Mouse (Mus musculus) liver, adult 2 months (tissue): ENCODE results near the gene Tex13c3. TPM values are rescaled to one million over a fixed set of nuclear protein-coding genes. Genes with fewer than 3 reads are reported as not detected.
"Not testable (repeated sequence)": the region's sequence is repeated elsewhere in the genome, so short reads cannot be mapped to it uniquely, and the experiment has no call there.

ENCODE experiments used
- DNase-seq: peaks from one replicate; pipeline ENCODE4 v3.0.0-alpha.2; 2011; ENCODE audit warnings: low read depth, low spot score; ENCODE audit errors: extremely low read depth
- H3K27ac ChIP-seq: fragments of 200-500 bp; replicated peaks from 2 replicates; pipeline ENCODE4 v1.5.1; 2012; ENCODE audit warnings: low read depth, mild to moderate bottlenecking, control low read depth, inconsistent platforms, low read length; ENCODE audit not compliant: insufficient read depth
- H3K27me3 ChIP-seq: fragments of 200-500 bp; 2 replicates; pipeline ENCODE4 v1.6.1; 2012; ENCODE audit warnings: mild to moderate bottlenecking, moderate library complexity, low read length, inconsistent platforms; ENCODE audit not compliant: control insufficient read depth, insufficient read depth
- H3K36me3 ChIP-seq: fragments of 200-500 bp; 2 replicates; pipeline ENCODE4 v1.6.1; 2012; ENCODE audit warnings: low read length, inconsistent platforms; ENCODE audit not compliant: control insufficient read depth, insufficient read depth
- H3K4me1 ChIP-seq: fragments of 200-500 bp; 2 replicates; pipeline ENCODE4 v1.6.1; 2011; ENCODE audit warnings: low read length; ENCODE audit not compliant: control insufficient read depth, insufficient read depth
- H3K4me3 ChIP-seq: fragments of 200-500 bp; 2 replicates; pipeline ENCODE4 v1.5.1; 2011; ENCODE audit warnings: low read depth, mild to moderate bottlenecking, control low read depth, low read length, moderate library complexity; ENCODE audit not compliant: insufficient read depth
- H3K79me2 ChIP-seq: fragments of 200-500 bp; 2 replicates; pipeline ENCODE4 v1.6.1; 2012; ENCODE audit warnings: inconsistent platforms, mild to moderate bottlenecking, low read length, moderate library complexity; ENCODE audit not compliant: control insufficient read depth, insufficient read depth
- H3K9ac ChIP-seq: fragments of 200-500 bp; 2 replicates; pipeline ENCODE4 v1.6.1; 2012; ENCODE audit warnings: low read depth, mild to moderate bottlenecking, control low read depth, inconsistent platforms, low read length
- CTCF ChIP-seq: fragments of 200-500 bp; IDR thresholded peaks from 2 replicates; pipeline ENCODE4 v1.5.1; 2011; ENCODE audit warnings: low read depth, low read length, control low read depth
- POLR2A ChIP-seq: fragments of 200-500 bp; IDR thresholded peaks from 2 replicates; pipeline ENCODE4 v1.6.1; 2011; ENCODE audit warnings: low read length, control low read depth; ENCODE audit not compliant: insufficient read depth; ENCODE audit errors: extremely low read depth
- WGBS: fragments of 180-500 bp; shearing (Covaris S2); methylation state at CpG from one replicate; pipeline ENCODE4 v1.1.7; 2018; 5-methylcytosine and 5-hydroxymethylcytosine counted together
- polyA plus RNA-seq: library from polyadenylated mRNA; depleted of rRNA; stranded (reverse); fragments of >200 nt; gene quantifications from 2 replicates; pipeline ENCODE4 v1.2.3, GENCODE M21; 2012; rRNA removed
- total RNA-seq: library from RNA; depleted of rRNA; stranded (reverse); fragments of >200 nt; gene quantifications from 2 replicates; pipeline ENCODE4 v1.2.3, GENCODE M21; 2014; rRNA removed

Gene Tex13c3
- total RNA-seq (not detected in 2 replicates), polyA plus RNA-seq (not detected in 2 replicates)

GRCm38 (mm10) chrX:19481219-19481618 is at the start of gene Tex13c3:
Tex13c3 (minus strand) TSS chrX:19481319.
- not testable (repeated sequence) for H3K27me3 ChIP-seq, H3K79me2 ChIP-seq, H3K36me3 ChIP-seq, H3K4me1 ChIP-seq, H3K9ac ChIP-seq, H3K4me3 ChIP-seq, DNase-seq, H3K27ac ChIP-seq
- 85% methylated on average over 5 of the region's 5 CpGs for WGBS

- Histone ChIP-seq H3K27me3 (no peaks in the 10 kb centered on the region), H3K4me1 (no peaks in the 10 kb centered on the region), H3K4me3 (no peak overlapping the region), H3K27ac (no peak overlapping the region), H3K79me2 (no peaks in the 10 kb centered on the region), H3K36me3 (no peaks in the 10 kb centered on the region), H3K9ac (no peak overlapping the region)
- no peak for TF ChIP-seq POLR2A
- TF ChIP-seq CTCF = no peak
- no peak for DNase-seq
- WGBS = 69% methylated on average over 4 of the region's 4 CpGs
These were observed 8.6 kb upstream of the Tex13c3 start for GRCm38 (mm10) chrX:19489731-19490130.
